8 mouse cellular contexts compared by ENCODE assay signal in genomic region chr13:104176874-104177273, GRCm38 (mm10). TPM values are rescaled to one million over a fixed set of nuclear protein-coding genes. Genes with fewer than 3 reads are reported as not detected.
A peak's percentile ranks its signal among the peaks of the same experiment; 100 is the strongest.
DNase-seq lines count a peak whose midpoint lies in the region; ATAC-seq and TF ChIP-seq lines count a peak whose summit lies in the region.

No protein-coding gene starts in this region.

- peak overlapping the region; percentile 82; the same call in 1 of the 2 replicates for H3K4me3 ChIP-seq in heart, adult 2 months
- H3K4me3 ChIP-seq in CH12.LX (replicated peaks in 1 of 3; ENCODE audit: low read depth in 2 of 3, low read length in 2 of 3, poor library complexity in 1 of 3) = peak overlapping the region; percentile 59 to 88 (median 79)
- H3K4me3 ChIP-seq in forebrain, postnatal 0 days (ENCODE audit: low read depth, low read length) = peak overlapping the region; percentile 21; the same call in 1 of the 2 replicates
- H3K4me3 ChIP-seq in liver, embryonic 16.5 days (ENCODE audit: low read depth, low read length) = peak overlapping the region; percentile 62

- ATAC-seq in forebrain, postnatal 0 days = no peak
- ATAC-seq in liver, embryonic 16.5 days (ENCODE audit: low read depth) = no peak

- peaks cover 1% of the 10 kb centered on the region for H3K79me2 ChIP-seq in heart, adult 2 months (replicated peaks; ENCODE audit: control insufficient read depth, insufficient read depth, low read length)
- peaks cover 39% of the 10 kb centered on the region for H3K79me2 ChIP-seq in CH12.LX (replicated peaks; ENCODE audit: control insufficient read depth, extremely low read depth, insufficient read depth, poor library complexity, severe bottlenecking)

- TF ChIP-seq EP300 in heart, adult 2 months (IDR thresholded peaks at IDR 0.05; ENCODE audit: insufficient read depth, low read depth, low read length) = no peak
- no peak for TF ChIP-seq EP300 in CH12.LX (IDR thresholded peaks at IDR 0.05; ENCODE audit: low read length)

- DNase-seq in heart, adult 2 months = no peak
- no peak for DNase-seq in heart, postnatal 36 days
- no peak for DNase-seq in CH12.LX (ENCODE audit: extremely low read depth)
- DNase-seq in forebrain, postnatal 0 days = no peak
- no peak for DNase-seq in adrenal gland, postnatal 4 days (ENCODE audit: low spot score in 2 of 2)
- DNase-seq in yolk sac, embryonic 10.5 days (ENCODE audit: low spot score) = no peak
- DNase-seq in layer of hippocampus, adult 18-20 months (ENCODE audit: low spot score in 2 of 2) = no peak

- intact Hi-C loops in heart, adult 2 months (cut with DNase I) = loop anchor here (5.0 kb wide), 1 partner anchor 110 kb away; the partner anchor contains the start of gene Adamts6
- intact Hi-C loops in heart, postnatal 36 days (cut with DNase I) = no loop called here

- H3K4me2 ChIP-seq in CH12.LX (ENCODE audit: insufficient read depth, low read depth, poor library complexity, severe bottlenecking) = peak overlapping the region; percentile 94; the same call in 1 of the 2 replicates
- H3K4me2 ChIP-seq in forebrain, postnatal 0 days (ENCODE audit: low read depth) = peak overlapping the region; percentile 39
- peak overlapping the region; percentile 84 for H3K4me2 ChIP-seq in liver, embryonic 16.5 days (ENCODE audit: low read depth, low read length)

- 54% methylated on average over 3 of the region's 3 CpGs for WGBS in heart, adult 2 months
- 72% methylated on average over 3 of the region's 3 CpGs for WGBS in forebrain, postnatal 0 days
- 32% methylated on average over 3 of the region's 3 CpGs for WGBS in liver, embryonic 16.5 days (ENCODE audit: insufficient replicate concordance)

- H3K36me3 ChIP-seq in heart, adult 2 months (ENCODE audit: control insufficient read depth, insufficient read depth, low read length) = peaks cover 10% of the 10 kb centered on the region
- H3K36me3 ChIP-seq in CH12.LX (replicated peaks in 1 of 2; ENCODE audit: control insufficient read depth in 1 of 2, insufficient read depth in 1 of 2, low read length in 1 of 2) = peaks cover 10 to 25% of the 10 kb centered on the region in 2 experiments
- peaks cover 9% of the 10 kb centered on the region for H3K36me3 ChIP-seq in forebrain, postnatal 0 days (ENCODE audit: insufficient read depth)
- no peaks in the 10 kb centered on the region; the same call in 1 of the 2 replicates for H3K36me3 ChIP-seq in liver, embryonic 16.5 days (ENCODE audit: control insufficient read depth, insufficient read depth)

- no peak overlapping the region for H3K9ac ChIP-seq in heart, adult 2 months (ENCODE audit: low read depth, low read length)
- peak overlapping the region; percentile 87 for H3K9ac ChIP-seq in CH12.LX (ENCODE audit: insufficient read depth, low read depth)
- H3K9ac ChIP-seq in forebrain, postnatal 0 days = no peak overlapping the region
- peak overlapping the region; percentile 41 for H3K9ac ChIP-seq in liver, embryonic 16.5 days (ENCODE audit: low read depth, low read length)

- TF ChIP-seq RAD21 in CH12.LX (IDR thresholded peaks at IDR 0.05; ENCODE audit: low read depth, low read length) = no peak

- no peaks in the 10 kb centered on the region for H3K27me3 ChIP-seq in heart, adult 2 months (ENCODE audit: control insufficient read depth, insufficient read depth, low read length)
- no peaks in the 10 kb centered on the region for H3K27me3 ChIP-seq in CH12.LX (replicated peaks)
- no peaks in the 10 kb centered on the region for H3K27me3 ChIP-seq in forebrain, postnatal 0 days (ENCODE audit: insufficient read depth, low read length)
- no peaks in the 10 kb centered on the region for H3K27me3 ChIP-seq in liver, embryonic 16.5 days (ENCODE audit: control insufficient read depth, insufficient read depth, low read depth, low read length)

- TF ChIP-seq CTCF in heart, adult 2 months (IDR thresholded peaks at IDR 0.05) = no peak
- no peak for TF ChIP-seq CTCF in CH12.LX (conservative IDR thresholded peaks at IDR 0.05 in 1 of 2, IDR thresholded peaks at IDR 0.05 in 1 of 2; ENCODE audit: low read depth in 2 of 2, low read length in 2 of 2)
- no peak for TF ChIP-seq CTCF in forebrain, postnatal 0 days (IDR thresholded peaks at IDR 0.05; ENCODE audit: low read depth)

- H3K4me1 ChIP-seq in heart, adult 2 months (ENCODE audit: control insufficient read depth, insufficient read depth, low read length) = peaks cover 4% of the 10 kb centered on the region
- peaks cover 0 to 31% of the 10 kb centered on the region in 2 experiments; a peak in 2 of 4 replicates for H3K4me1 ChIP-seq in CH12.LX (ENCODE audit: control insufficient read depth in 1 of 2, insufficient read depth in 2 of 2)
- peaks cover 14% of the 10 kb centered on the region for H3K4me1 ChIP-seq in forebrain, postnatal 0 days (ENCODE audit: insufficient read depth)
- peaks cover 14% of the 10 kb centered on the region for H3K4me1 ChIP-seq in liver, embryonic 16.5 days (ENCODE audit: control insufficient read depth, low read depth, low read length)

- no peaks in the 10 kb centered on the region for H3K9me3 ChIP-seq in CH12.LX (replicated peaks; ENCODE audit: low read length)
- H3K9me3 ChIP-seq in forebrain, postnatal 0 days (ENCODE audit: low read length) = no peaks in the 10 kb centered on the region
- H3K9me3 ChIP-seq in liver, embryonic 16.5 days (replicated peaks; ENCODE audit: control insufficient read depth, low read length) = no peaks in the 10 kb centered on the region

- in situ Hi-C loops in CH12.LX (cut with MboI; ENCODE audit: low pct_ligation_motif_present, low pct_unique_long_range_greater_than_20kb, low sequenced_read_pairs) = no loop called here

- dilution Hi-C loops in CH12.LX (cut with MboI; ENCODE audit: extremely low pct_ligation_motif_present, extremely low pct_unique_long_range_greater_than_20kb, low sequenced_read_pairs) = no loop called here

- no peak overlapping the region for H3K27ac ChIP-seq in heart, adult 2 months
- H3K27ac ChIP-seq in CH12.LX (ENCODE audit: insufficient read depth, low read depth) = no peak overlapping the region
- no peak overlapping the region for H3K27ac ChIP-seq in forebrain, postnatal 0 days (ENCODE audit: low read depth, low read length)
- no peak overlapping the region for H3K27ac ChIP-seq in liver, embryonic 16.5 days (ENCODE audit: low read length)

- TF ChIP-seq POLR2A in heart, adult 2 months (IDR thresholded peaks at IDR 0.05; ENCODE audit: insufficient read depth, low read depth, low read length) = no peak
- no peak for TF ChIP-seq POLR2A in CH12.LX (IDR thresholded peaks at IDR 0.05; ENCODE audit: low read depth, low read length)

TF ChIP-seq in CH12.LX, 34 proteins besides CTCF, POLR2A, EP300 and RAD21:
- TF ChIP-seq JUND (conservative IDR thresholded peaks at IDR 0.05; ENCODE audit: low read depth, low read length) = no peak
- no peak for TF ChIP-seq ELF1 (IDR thresholded peaks at IDR 0.05; ENCODE audit: low read depth, low read length)
- no peak for TF ChIP-seq ZC3H11A (IDR thresholded peaks at IDR 0.05; ENCODE audit: low read depth, low read length)

RNA-seq across cellular contexts. Expression of gene Trappc13, which starts 1.4 kb away (rescaled TPM):
- total RNA-seq in heart, adult 2 months (2021) = 10 to 100 TPM; 34.3 to 38.1 TPM
- 7.9 and 15.2 TPM in 2 replicates for polyA plus RNA-seq in heart, adult 2 months (2012; rRNA removed)
- total RNA-seq in heart, postnatal 36 days (2021) = 10 to 100 TPM; 31.2 to 35.1 TPM
- 30.2 and 35.1 TPM in 2 replicates for total RNA-seq in CH12.LX (2012; rRNA removed)
- 61.9 and 65.5 TPM in 2 replicates for total RNA-seq in CH12.LX (2014; rRNA removed)
- 34.6 and 38.6 TPM in 2 replicates for polyA plus RNA-seq in CH12.LX (2012; ENCODE audit: insufficient read length, low read depth)
- 51.1 and 55.4 TPM in 2 replicates for total RNA-seq in forebrain, postnatal 0 days (2014; rRNA removed)
- polyA plus RNA-seq in forebrain, postnatal 0 days (2015; fragmentation: Nextera tagmentation; extraction: Ambion mirVana) = 48.3 and 49.0 TPM in 2 replicates
- 21.0 and 22.4 TPM in 2 replicates for polyA plus RNA-seq in liver, embryonic 16.5 days (2015; fragmentation: Nextera tagmentation; extraction: Ambion mirVana)
- total RNA-seq in adrenal gland, postnatal 4 days (2021) = 10 to 100 TPM; 48.1 to 49.4 TPM
- 10 to 100 TPM; 51.6 to 52.1 TPM for total RNA-seq in layer of hippocampus, adult 18-20 months (2021)

RNA-seq across cellular contexts. Expression of gene Trim23, which starts 1.7 kb away (rescaled TPM):
- 10 to 100 TPM; 20.4 to 22.3 TPM for total RNA-seq in heart, adult 2 months (2021)
- polyA plus RNA-seq in heart, adult 2 months (2012; rRNA removed) = 3.9 and 8.1 TPM in 2 replicates
- total RNA-seq in heart, postnatal 36 days (2021) = 10 to 100 TPM; 23.4 to 23.8 TPM
- 11.0 and 11.6 TPM in 2 replicates for total RNA-seq in CH12.LX (2012; rRNA removed)
- total RNA-seq in CH12.LX (2014; rRNA removed) = 20.4 and 21.9 TPM in 2 replicates
- polyA plus RNA-seq in CH12.LX (2012; ENCODE audit: insufficient read length, low read depth) = 9.0 and 10.3 TPM in 2 replicates
- 67.1 and 70.2 TPM in 2 replicates for total RNA-seq in forebrain, postnatal 0 days (2014; rRNA removed)
- polyA plus RNA-seq in forebrain, postnatal 0 days (2015; fragmentation: Nextera tagmentation; extraction: Ambion mirVana) = 28.1 and 34.7 TPM in 2 replicates
- polyA plus RNA-seq in liver, embryonic 16.5 days (2015; fragmentation: Nextera tagmentation; extraction: Ambion mirVana) = 9.1 and 9.6 TPM in 2 replicates
- total RNA-seq in adrenal gland, postnatal 4 days (2021) = 10 to 100 TPM; 25.4 to 28.6 TPM
- total RNA-seq in layer of hippocampus, adult 18-20 months (2021) = 10 to 100 TPM; 57.8 to 58.9 TPM

RNA-seq across cellular contexts. Expression of gene Cenpk, which starts 51.5 kb away (rescaled TPM):
- total RNA-seq in heart, adult 2 months (2021) = under 1 TPM; 0.29 to 0.32 TPM
- polyA plus RNA-seq in heart, adult 2 months (2012; rRNA removed) = not detected in 2 replicates
- under 1 TPM; 0.62 to 0.67 TPM for total RNA-seq in heart, postnatal 36 days (2021)
- total RNA-seq in CH12.LX (2012; rRNA removed) (19.0 and 28.5 TPM in 2 replicates), CH12.LX (2014; rRNA removed) (111 and 113 TPM in 2 replicates)
- polyA plus RNA-seq in CH12.LX (2012; ENCODE audit: insufficient read length, low read depth) = 26.7 and 35.5 TPM in 2 replicates
- 3.5 and 10.7 TPM in 2 replicates for total RNA-seq in forebrain, postnatal 0 days (2014; rRNA removed)
- polyA plus RNA-seq in forebrain, postnatal 0 days (2015; fragmentation: Nextera tagmentation; extraction: Ambion mirVana) = 13.5 and 15.2 TPM in 2 replicates
- polyA plus RNA-seq in liver, embryonic 16.5 days (2015; fragmentation: Nextera tagmentation; extraction: Ambion mirVana) = 50.1 and 64.2 TPM in 2 replicates
- 10 to 100 TPM; 10.8 to 11.0 TPM for total RNA-seq in adrenal gland, postnatal 4 days (2021)
- total RNA-seq in layer of hippocampus, adult 18-20 months (2021) = under 1 TPM; 0.25 to 0.79 TPM

RNA-seq across cellular contexts. Expression of gene Ppwd1, which starts 51.8 kb away (rescaled TPM):
- 1 to 10 TPM; 6.3 to 6.8 TPM for total RNA-seq in heart, adult 2 months (2021)
- polyA plus RNA-seq in heart, adult 2 months (2012; rRNA removed) = 1.3 and 3.7 TPM in 2 replicates
- 1 to 10 TPM; 6.3 to 7.3 TPM for total RNA-seq in heart, postnatal 36 days (2021)
- total RNA-seq in CH12.LX (2012; rRNA removed) (14.8 and 15.6 TPM in 2 replicates), CH12.LX (2014; rRNA removed) (23.0 and 25.4 TPM in 2 replicates)
- polyA plus RNA-seq in CH12.LX (2012; ENCODE audit: insufficient read length, low read depth) = 20.7 and 22.6 TPM in 2 replicates
- 7.8 and 10.0 TPM in 2 replicates for total RNA-seq in forebrain, postnatal 0 days (2014; rRNA removed)
- 4.4 and 4.6 TPM in 2 replicates for polyA plus RNA-seq in forebrain, postnatal 0 days (2015; fragmentation: Nextera tagmentation; extraction: Ambion mirVana)
- polyA plus RNA-seq in liver, embryonic 16.5 days (2015; fragmentation: Nextera tagmentation; extraction: Ambion mirVana) = 8.4 TPM in 2 replicates
- 10 to 100 TPM; 21.5 to 21.6 TPM for total RNA-seq in adrenal gland, postnatal 4 days (2021)
- 10 to 100 TPM; 12.2 to 15.7 TPM for total RNA-seq in layer of hippocampus, adult 18-20 months (2021)

Comparison
In these comparisons a context has a peak if more than half of its experiments do, and no peak if none do; other contexts are left out.
1. H3K4me3 ChIP-seq: peak in every context shown above with its lines; median percentile 82 in heart, adult 2 months; 79 in CH12.LX; 62 in liver, embryonic 16.5 days; 21 in forebrain, postnatal 0 days.
2. H3K9ac ChIP-seq: peak in CH12.LX (single experiment) and liver, embryonic 16.5 days (single experiment); none in heart, adult 2 months (single experiment) and forebrain, postnatal 0 days (single experiment).
3. H3K4me2 ChIP-seq: peak in every context shown above with its lines; median percentile 94 in CH12.LX; 84 in liver, embryonic 16.5 days; 39 in forebrain, postnatal 0 days.